Mouse (Mus musculus) heart, embryonic 15.5 days (tissue): Measurements from ENCODE around the gene Ttc13. TPM values are rescaled to one million over a fixed set of nuclear protein-coding genes. Genes with fewer than 3 reads are reported as not detected.

Experiments used
- ATAC-seq: fragments of 200-750 bp; cut with Nextera tagmentation; replicated peaks from 2 replicates; pipeline ENCODE4 v1.8.0; 2017; ENCODE audit warnings: low read depth, moderate TSS enrichment; ENCODE audit not compliant: insufficient number of reproducible peaks, insufficient read depth, low FRiP score
- H3K27ac ChIP-seq: fragments of 300-500 bp; sonication (generic); 2 replicates; pipeline ENCODE4 v1.5.1; 2015; ENCODE audit warnings: mild to moderate bottlenecking, inconsistent platforms
- H3K27me3 ChIP-seq: fragments of 300-500 bp; sonication (generic); 2 replicates; pipeline ENCODE4 v1.6.1; 2015; ENCODE audit warnings: inconsistent platforms
- H3K36me3 ChIP-seq: fragments of 300-500 bp; sonication (generic); 2 replicates; pipeline ENCODE4 v1.6.1; 2015; ENCODE audit warnings: mild to moderate bottlenecking, inconsistent platforms
- H3K4me1 ChIP-seq: fragments of 300-500 bp; sonication (generic); replicated peaks from 2 replicates; pipeline ENCODE4 v1.6.1; 2015; ENCODE audit warnings: inconsistent platforms
- H3K4me2 ChIP-seq: fragments of 300-500 bp; sonication (generic); 2 replicates; pipeline ENCODE4 v1.6.1; 2015; ENCODE audit warnings: inconsistent platforms, mild to moderate bottlenecking, moderate library complexity
- H3K4me3 ChIP-seq: fragments of 300-500 bp; sonication (generic); 2 replicates; pipeline ENCODE4 v1.5.1; 2015; ENCODE audit warnings: mild to moderate bottlenecking, inconsistent platforms
- H3K9ac ChIP-seq: fragments of 300-500 bp; sonication (generic); 2 replicates; pipeline ENCODE4 v1.6.1; 2015; ENCODE audit warnings: mild to moderate bottlenecking, inconsistent platforms
- H3K9me3 ChIP-seq: fragments of 300-500 bp; sonication (generic); replicated peaks from 2 replicates; pipeline ENCODE4 v1.6.1; 2016; ENCODE audit warnings: inconsistent platforms
- WGBS: fragments of 180-500 bp; shearing (Covaris S2); methylation state at CpG from one replicate; pipeline ENCODE4 v1.1.7; 2015; ENCODE audit warnings: mixed read lengths; 5-methylcytosine and 5-hydroxymethylcytosine counted together
- polyA plus RNA-seq: library from polyadenylated mRNA; unstranded; fragments of >200 nt; fragmentation: Nextera tagmentation; extraction: Ambion mirVana; gene quantifications from 2 replicates; pipeline ENCODE4 v1.2.1, GENCODE M21; 2015

The Ttc13 gene
- polyA plus RNA-seq = 24.3 and 29.7 TPM in 2 replicates

DNA sequence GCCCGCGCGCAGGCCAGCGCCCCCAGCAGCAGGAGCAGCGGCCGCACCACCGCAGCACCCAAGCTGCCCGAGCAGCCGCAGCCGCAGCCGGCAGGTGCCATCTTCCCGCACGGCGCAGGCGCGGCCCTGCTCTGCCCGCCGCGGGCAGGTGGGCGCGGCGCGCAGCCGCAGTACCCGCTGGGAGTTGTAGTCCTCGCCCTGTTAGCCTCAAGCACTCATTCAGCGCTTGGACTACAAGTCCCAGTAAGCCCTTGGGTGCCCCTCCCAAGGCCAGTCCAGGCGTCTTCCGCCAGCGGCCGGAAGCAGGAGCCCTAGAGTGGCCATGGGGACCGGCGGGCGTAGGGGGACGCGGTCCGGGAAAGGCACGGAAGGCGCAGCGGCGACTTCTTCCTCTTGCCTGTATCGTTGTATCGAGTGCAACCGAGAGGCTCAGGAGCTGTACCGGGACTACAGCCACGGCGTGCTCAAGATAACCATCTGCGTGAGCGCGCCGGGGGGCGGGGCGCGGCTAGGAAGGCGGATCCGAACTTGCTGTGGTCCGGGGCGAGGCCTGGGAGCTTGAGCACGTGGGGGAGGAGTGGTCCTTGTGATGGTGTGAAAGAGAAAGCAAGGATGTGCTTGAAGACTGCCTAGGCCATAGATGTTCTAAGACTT is at the start of gene Ttc13, which contains the start of gene Arv1:
Gene Ttc13, minus strand, starts transcription at position 122 of the 654 bp plus-strand sequence.
Gene Arv1, plus strand, starts transcription at position 278 of the 654 bp plus-strand sequence.
- Histone ChIP-seq H3K4me2 (peak within 1 kb of the TSS; percentile 92), H3K9me3 (no peaks in the 10 kb centered on the region), H3K4me3 (peak within 1 kb of the TSS; percentile 99), H3K9ac (peak within 1 kb of the TSS; percentile 93), H3K27ac (peak within 1 kb of the TSS; percentile 67), H3K27me3 (no peaks in the 10 kb centered on the region), H3K4me1 (peaks cover 21% of the 10 kb centered on the region), H3K36me3 (peaks cover 12% of the 10 kb centered on the region)
- under 1% methylated on average over 59 of the region's 59 CpGs for WGBS
- ATAC-seq = peak; percentile 100

DNA sequence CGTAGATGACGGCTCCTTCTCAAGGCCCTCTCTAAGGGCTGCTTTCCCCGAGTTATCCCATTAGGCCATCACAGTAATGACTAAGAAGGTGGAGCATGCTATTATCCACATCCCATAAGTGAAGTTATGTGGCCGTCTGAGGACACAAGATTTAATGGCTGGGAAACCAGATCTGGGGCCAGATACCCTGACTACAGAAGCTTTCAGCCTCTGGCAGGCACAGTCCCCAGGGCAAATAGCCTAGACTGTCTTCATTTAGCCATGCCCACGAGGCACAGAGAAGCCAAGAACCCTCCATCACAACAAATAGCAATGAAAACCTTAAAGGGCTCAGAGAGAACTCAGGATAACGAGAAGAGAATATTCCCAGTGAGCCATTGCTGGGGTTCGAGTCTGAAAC is 41.3 kb upstream of the Ttc13 start:
- no peaks in the 10 kb centered on the region for H3K36me3 ChIP-seq
- ATAC-seq = no peak
- no peak overlapping the region for H3K9ac ChIP-seq
- H3K27me3 ChIP-seq = no peaks in the 10 kb centered on the region
- H3K9me3 ChIP-seq = no peaks in the 10 kb centered on the region
- no peak overlapping the region for H3K27ac ChIP-seq
- 65% methylated on average over 7 of the region's 7 CpGs for WGBS
- H3K4me3 ChIP-seq = no peak overlapping the region
- H3K4me1 ChIP-seq = no peaks in the 10 kb centered on the region
- H3K4me2 ChIP-seq = no peak overlapping the region

DNA sequence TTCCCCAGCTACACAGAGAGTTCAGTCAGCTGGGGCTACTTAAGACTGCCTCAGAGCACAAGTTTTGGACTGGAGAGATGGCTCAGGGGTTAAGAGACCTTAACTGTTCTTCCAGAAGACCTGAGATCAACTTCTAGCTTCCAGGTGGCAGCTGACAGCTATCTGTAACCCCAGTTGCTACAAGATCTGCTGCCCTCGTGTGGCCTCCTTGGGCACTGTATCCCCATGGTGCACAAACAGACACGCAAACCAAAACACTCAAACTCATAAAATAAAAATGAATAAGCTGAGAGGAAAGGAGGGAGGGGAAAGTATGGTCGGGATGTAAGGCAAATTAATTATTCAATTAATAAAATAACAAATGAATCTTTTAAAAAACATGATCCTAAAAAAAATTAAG is 36.8 kb upstream of the Ttc13 start:
- Histone ChIP-seq H3K9me3 (no peaks in the 10 kb centered on the region), H3K4me3 (no peak overlapping the region), H3K4me1 (no peaks in the 10 kb centered on the region), H3K27me3 (0 out of 2 replicates have a peak, but pooled peaks cover 4% of the 10 kb centered on the region), H3K27ac (no peak overlapping the region), H3K4me2 (no peak overlapping the region), H3K9ac (no peak overlapping the region), H3K36me3 (no peaks in the 10 kb centered on the region)
- 46% methylated on average over 3 of the region's 3 CpGs for WGBS
- no peak for ATAC-seq

GRCm38 (mm10) chr8:124756601-124757000 is 34.8 kb upstream of the Ttc13 start:
- Histone ChIP-seq H3K4me3 (no peak overlapping the region), H3K4me1 (peaks cover 5% of the 10 kb centered on the region), H3K9ac (no peak overlapping the region), H3K36me3 (no peaks in the 10 kb centered on the region), H3K27ac (no peak overlapping the region), H3K9me3 (no peaks in the 10 kb centered on the region), H3K4me2 (no peak overlapping the region), H3K27me3 (peaks cover 21% of the 10 kb centered on the region)
- no peak for ATAC-seq
- 61% methylated on average over 5 of the region's 5 CpGs for WGBS

DNA sequence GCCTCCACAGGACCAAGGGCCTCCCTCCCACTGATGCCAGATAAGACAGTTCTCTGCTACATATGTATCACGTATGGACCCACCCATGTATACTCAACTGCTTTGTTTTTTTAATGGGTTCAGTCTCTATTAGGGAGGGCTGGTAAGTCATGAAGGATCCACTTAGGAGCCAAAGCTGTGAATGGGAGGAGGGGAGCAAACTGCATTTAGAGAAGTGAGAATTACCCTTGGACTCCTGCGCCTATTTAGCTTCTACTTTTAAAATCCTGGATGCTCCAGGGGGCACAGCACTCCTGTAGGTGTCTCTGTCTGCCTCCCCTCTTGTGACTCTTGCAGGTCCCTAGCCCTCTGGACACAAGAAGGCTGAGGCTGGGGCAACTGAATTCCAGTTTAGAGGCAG is 34.4 kb upstream of the Ttc13 start:
- 59% methylated on average over 2 of the region's 2 CpGs for WGBS
- Histone ChIP-seq H3K36me3 (no peaks in the 10 kb centered on the region), H3K27me3 (peaks cover 26% of the 10 kb centered on the region), H3K27ac (no peak overlapping the region), H3K4me3 (no peak overlapping the region), H3K4me1 (peaks cover 9% of the 10 kb centered on the region), H3K9ac (no peak overlapping the region), H3K4me2 (no peak overlapping the region), H3K9me3 (no peaks in the 10 kb centered on the region)
- ATAC-seq = no peak

DNA sequence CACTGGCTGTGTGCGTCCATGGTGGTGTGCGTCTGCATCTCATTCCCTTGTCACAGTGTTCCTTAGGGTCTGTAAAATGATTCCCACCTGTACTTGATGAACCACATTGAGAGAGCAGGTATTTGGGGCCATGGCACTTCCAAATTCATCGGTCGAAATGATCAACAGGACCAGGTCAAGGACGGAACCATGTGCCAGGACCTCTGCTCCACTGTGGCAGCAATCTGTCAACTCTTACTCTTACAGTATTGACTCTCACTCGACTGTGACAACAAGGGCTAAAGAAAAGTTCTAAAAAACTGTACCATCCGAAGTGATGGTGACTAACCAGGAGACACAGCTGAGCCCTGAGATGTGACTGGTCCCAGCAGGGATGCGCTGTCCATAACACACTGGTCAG is 33.7 kb upstream of the Ttc13 start:
- no peak overlapping the region for H3K27ac ChIP-seq
- no peak overlapping the region for H3K4me2 ChIP-seq
- no peaks in the 10 kb centered on the region for H3K9me3 ChIP-seq
- H3K4me3 ChIP-seq = no peak overlapping the region
- H3K27me3 ChIP-seq = peaks cover 33% of the 10 kb centered on the region
- ATAC-seq = no peak
- H3K36me3 ChIP-seq = no peaks in the 10 kb centered on the region
- no peak overlapping the region for H3K9ac ChIP-seq
- peaks cover 16% of the 10 kb centered on the region for H3K4me1 ChIP-seq
- WGBS = 82% methylated on average over 8 of the region's 8 CpGs

GRCm38 (mm10) chr8:124754792-124755190 is 33.0 kb upstream of the Ttc13 start:
- Histone ChIP-seq H3K9me3 (no peaks in the 10 kb centered on the region), H3K36me3 (no peaks in the 10 kb centered on the region), H3K4me2 (no peak overlapping the region), H3K4me3 (no peak overlapping the region), H3K27me3 (peaks cover 39% of the 10 kb centered on the region), H3K27ac (no peak overlapping the region; the same call in 1 of the 2 replicates), H3K4me1 (peaks cover 16% of the 10 kb centered on the region), H3K9ac (no peak overlapping the region)
- 45% methylated on average over 4 of the region's 4 CpGs for WGBS
- no peak for ATAC-seq

DNA sequence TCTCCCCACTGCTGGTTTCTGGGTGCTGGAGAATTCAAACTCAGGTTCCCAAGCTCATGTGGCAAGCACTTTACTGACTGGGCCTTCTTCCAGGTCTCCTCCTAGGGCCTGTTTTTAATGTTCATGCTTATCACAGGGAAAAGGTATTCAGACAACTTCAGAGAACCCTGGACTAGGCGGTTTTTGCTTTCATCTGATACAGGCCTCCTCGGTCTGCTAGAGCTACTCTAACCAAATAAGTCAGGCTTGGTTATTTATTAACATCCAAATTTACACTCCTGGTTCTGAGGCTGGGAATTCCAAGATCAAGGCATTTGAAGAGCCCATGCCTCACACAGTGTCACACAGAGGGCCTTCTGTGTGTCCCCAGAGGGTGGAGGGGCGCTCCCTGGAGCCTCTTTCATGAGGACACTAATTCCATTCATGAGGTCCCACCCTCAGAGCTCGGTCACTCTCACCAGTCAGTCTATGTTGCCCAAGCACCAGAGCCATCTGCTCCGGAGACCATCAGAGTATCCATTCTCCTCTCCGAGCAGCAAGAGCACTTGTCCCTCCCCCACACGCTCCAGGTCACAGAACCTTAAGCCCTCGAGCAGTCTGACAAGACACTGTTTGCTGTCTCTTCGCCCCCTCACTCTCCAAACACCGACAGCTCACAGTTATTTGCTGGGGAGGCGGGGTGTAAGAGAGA is 32.5 kb upstream of the Ttc13 start:
- Histone ChIP-seq H3K27ac (no peak overlapping the region; the same call in 1 of the 2 replicates), H3K9ac (no peak overlapping the region), H3K4me3 (no peak overlapping the region), H3K36me3 (no peaks in the 10 kb centered on the region), H3K27me3 (peaks cover 44% of the 10 kb centered on the region), H3K4me2 (no peak overlapping the region), H3K9me3 (no peaks in the 10 kb centered on the region), H3K4me1 (peaks cover 16% of the 10 kb centered on the region)
- WGBS = 27% methylated on average over 11 of the region's 11 CpGs
- ATAC-seq = no peak

DNA sequence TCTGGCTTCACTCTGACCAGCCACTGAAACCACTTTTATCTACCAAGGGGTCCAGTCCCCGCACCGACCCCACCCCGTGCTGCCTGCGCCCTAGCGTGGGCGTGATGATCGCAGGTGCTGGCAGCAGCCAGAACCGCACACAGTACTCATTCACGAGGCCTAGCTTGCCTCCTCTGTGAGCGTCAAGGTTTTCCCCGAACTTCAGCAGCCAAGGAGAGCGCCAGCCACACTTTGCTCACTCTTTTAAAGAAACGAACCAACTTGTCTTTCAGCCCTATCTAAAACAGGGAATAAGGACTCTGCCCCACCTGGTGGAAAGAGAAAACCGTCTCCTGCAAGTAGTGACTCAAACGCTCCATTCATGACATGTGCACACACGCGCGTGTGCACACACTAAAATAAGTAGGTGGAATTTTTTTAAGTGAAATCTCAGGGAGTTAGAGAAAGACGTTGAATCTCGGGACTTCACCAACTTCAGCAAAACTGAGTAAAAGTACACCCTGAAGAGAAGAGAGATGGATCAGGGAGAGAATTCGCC is 30.6 kb upstream of the Ttc13 start:
- Histone ChIP-seq H3K27me3 (peaks cover 45% of the 10 kb centered on the region), H3K27ac (no peak overlapping the region), H3K9ac (no peak overlapping the region), H3K4me2 (peak overlapping the region; percentile 92), H3K4me1 (peaks cover 16% of the 10 kb centered on the region), H3K4me3 (peak overlapping the region; percentile 66; the same call in 1 of the 2 replicates), H3K36me3 (no peaks in the 10 kb centered on the region), H3K9me3 (no peaks in the 10 kb centered on the region)
- no peak for ATAC-seq
- WGBS = 45% methylated on average over 21 of the region's 21 CpGs

DNA sequence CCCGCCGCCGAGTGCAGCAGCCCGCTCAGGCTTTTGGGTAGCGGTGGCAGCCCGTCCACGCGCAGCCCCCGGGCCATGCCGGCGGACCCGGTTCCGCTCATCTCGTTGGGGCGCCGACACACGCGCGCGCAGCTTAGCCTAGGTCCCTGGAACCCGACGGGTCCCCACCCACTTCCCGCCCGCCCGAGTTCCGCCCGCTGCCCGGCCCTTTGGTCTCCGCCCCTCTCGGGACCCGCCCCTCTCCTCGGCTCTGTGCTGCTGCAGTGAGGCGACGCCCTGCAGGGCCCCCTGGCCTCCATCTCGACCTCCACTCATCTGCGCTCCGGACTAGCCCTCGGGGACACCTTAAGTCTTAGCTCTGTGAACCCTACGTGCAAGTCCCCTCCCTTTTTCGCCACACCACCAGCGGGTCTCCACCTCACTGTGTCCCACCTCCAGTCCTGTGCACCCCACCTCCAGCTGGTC is 30.0 kb upstream of the Ttc13 start, which contains the start of gene Fam89a:
Gene Fam89a, minus strand, starts transcription at position 124 of the 465 bp plus-strand sequence.
- Histone ChIP-seq H3K36me3 (no peaks in the 10 kb centered on the region), H3K9ac (peak within 1 kb of the TSS; percentile 49), H3K27ac (no peak within 1 kb of the TSS), H3K4me3 (peak within 1 kb of the TSS; percentile 66), H3K27me3 (peaks cover 45% of the 10 kb centered on the region), H3K4me2 (peak within 1 kb of the TSS; percentile 92), H3K4me1 (peaks cover 16% of the 10 kb centered on the region), H3K9me3 (no peaks in the 10 kb centered on the region)
- ATAC-seq = peak; percentile 61; the same call in 1 of the 2 replicates
- WGBS = under 1% methylated on average over 41 of the region's 41 CpGs

- H3K4me2 ChIP-seq = peak overlapping the region; percentile 92
- peak overlapping the region; percentile 49 for H3K9ac ChIP-seq
- H3K4me3 ChIP-seq = peak overlapping the region; percentile 66
- under 1% methylated on average over 31 of the region's 31 CpGs for WGBS
- peaks cover 45% of the 10 kb centered on the region for H3K27me3 ChIP-seq
- ATAC-seq = no peak
- no peaks in the 10 kb centered on the region for H3K36me3 ChIP-seq
- H3K4me1 ChIP-seq = peaks cover 16% of the 10 kb centered on the region
- no peaks in the 10 kb centered on the region for H3K9me3 ChIP-seq
- H3K27ac ChIP-seq = no peak overlapping the region
Measured at GRCm38 (mm10) chr8:124751191-124751590, 29.4 kb upstream of the Ttc13 start.
